Mouse (Mus musculus): ENCODE results near the gene Esr1. TPM values are rescaled to one million over a fixed set of nuclear protein-coding genes. Genes with fewer than 3 reads are reported as not detected.

The Esr1 gene
- polyA plus RNA-seq (2015; fragmentation: Nextera tagmentation; extraction: Ambion mirVana) = 0.15 and 0.25 TPM in 2 replicates

DNA sequence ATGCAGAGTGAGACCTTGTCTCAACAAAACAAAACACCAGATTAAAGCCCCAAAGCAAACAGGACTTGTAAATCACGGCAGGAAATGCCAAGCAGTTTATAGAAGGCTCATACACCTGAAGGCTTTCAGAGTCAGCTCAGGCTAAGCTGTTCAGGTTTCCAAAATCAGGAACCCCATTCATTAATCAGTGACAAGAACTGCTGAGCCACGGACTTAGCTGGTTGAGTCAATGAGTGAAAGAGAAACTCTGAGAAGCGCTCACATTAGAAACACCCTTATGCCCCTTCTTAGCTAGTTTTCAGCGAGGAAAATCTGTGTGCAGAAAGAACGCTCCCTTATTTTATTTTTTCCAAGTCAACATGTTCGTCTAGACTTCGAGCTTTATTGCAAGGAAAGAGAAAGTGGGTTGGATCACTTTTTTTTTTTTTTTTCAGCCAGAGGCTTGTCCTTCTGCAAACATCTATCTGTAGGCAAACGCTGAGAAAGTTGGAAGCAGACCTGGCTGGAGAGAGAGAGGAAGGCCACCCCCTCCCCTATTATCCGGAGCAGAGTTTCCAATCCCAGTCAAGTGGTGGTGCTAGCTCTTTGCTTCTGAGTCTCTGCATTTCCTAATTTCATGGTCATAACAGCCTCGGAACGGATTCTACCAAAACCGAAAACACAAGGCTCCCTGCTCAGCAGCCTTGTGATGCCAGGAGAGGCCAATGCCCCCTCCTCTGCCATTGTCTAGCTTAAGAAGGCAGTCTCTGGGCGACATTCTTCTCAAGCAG, at the start of gene Esr1:
Gene Esr1, plus strand, starts transcription at position 208 of the 770 bp plus-strand sequence.
- Histone ChIP-seq H3K36me3 (no peaks in the 10 kb centered on the region), H3K4me1 (no peaks in the 10 kb centered on the region), H3K27me3 (no peaks in the 10 kb centered on the region), H3K4me2 (replicated peaks) (no peak within 1 kb of the TSS), H3K4me3 (no peak within 1 kb of the TSS), H3K9me3 (no peaks in the 10 kb centered on the region), H3K9ac (replicated peaks) (no peak within 1 kb of the TSS), H3K27ac (replicated peaks) (no peak within 1 kb of the TSS)
- WGBS = 52% methylated on average over 13 of the region's 13 CpGs
- no peak for ATAC-seq (replicated peaks)

DNA sequence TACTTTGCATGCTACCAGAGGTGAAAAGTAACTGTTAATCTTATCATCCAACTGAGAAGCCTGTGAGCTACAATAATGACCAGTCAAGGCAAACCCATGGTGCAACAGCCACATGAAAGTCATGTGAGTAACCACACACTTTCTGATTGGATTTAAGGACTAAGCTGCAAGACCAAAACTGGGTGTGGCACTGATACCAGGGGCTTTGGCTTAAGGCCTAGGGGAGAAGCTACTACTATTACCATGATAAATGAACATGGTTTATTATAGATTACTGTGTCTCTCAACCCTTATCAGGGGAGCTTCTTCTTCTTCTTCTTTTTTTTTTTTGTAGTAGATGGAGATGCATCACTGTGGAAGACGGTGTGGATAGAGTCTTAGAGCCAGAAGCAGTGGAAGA, 46.2 kb upstream of the Esr1 start:
- no peaks in the 10 kb centered on the region for H3K27me3 ChIP-seq
- no peak overlapping the region for H3K9ac ChIP-seq (replicated peaks)
- no peaks in the 10 kb centered on the region for H3K9me3 ChIP-seq
- H3K4me3 ChIP-seq = no peak overlapping the region
- ATAC-seq (replicated peaks) = no peak
- H3K27ac ChIP-seq (replicated peaks) = no peak overlapping the region
- H3K4me2 ChIP-seq (replicated peaks) = no peak overlapping the region
- 93% methylated on average over 1 of the region's 1 CpGs for WGBS
- no peaks in the 10 kb centered on the region for H3K4me1 ChIP-seq
- H3K36me3 ChIP-seq = no peaks in the 10 kb centered on the region

DNA sequence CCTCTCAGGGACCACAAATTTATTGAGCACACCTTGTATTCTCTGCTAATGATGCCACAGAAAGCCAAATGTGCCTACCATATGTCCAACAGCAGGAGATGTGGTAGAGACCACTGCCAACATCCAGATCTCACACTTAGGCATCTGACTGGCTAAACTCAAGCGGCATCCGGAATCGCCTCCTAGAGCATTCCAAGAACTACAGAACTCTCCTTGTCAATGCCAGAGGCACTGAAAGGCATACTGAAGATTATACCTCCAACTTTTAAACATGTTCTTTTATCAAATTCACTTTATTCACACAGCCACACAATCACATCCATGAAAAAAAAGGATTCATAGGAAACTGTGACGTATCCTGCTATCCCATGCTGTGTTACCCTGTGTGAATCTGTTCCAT, 40.6 kb upstream of the Esr1 start:
- Histone ChIP-seq H3K27ac (replicated peaks) (0 out of 2 replicates have a peak overlapping the region, but pooled peaks have one; percentile 4), H3K27me3 (no peaks in the 10 kb centered on the region), H3K4me3 (no peak overlapping the region), H3K4me1 (0 out of 2 replicates have a peak, but pooled peaks cover 6% of the 10 kb centered on the region), H3K9me3 (no peaks in the 10 kb centered on the region), H3K9ac (replicated peaks) (no peak overlapping the region), H3K36me3 (no peaks in the 10 kb centered on the region), H3K4me2 (replicated peaks) (no peak overlapping the region)
- 0 out of 2 replicates have a peak, but pooled peaks have one; percentile 38 for ATAC-seq (replicated peaks)
- 79% methylated on average over 4 of the region's 4 CpGs for WGBS

DNA sequence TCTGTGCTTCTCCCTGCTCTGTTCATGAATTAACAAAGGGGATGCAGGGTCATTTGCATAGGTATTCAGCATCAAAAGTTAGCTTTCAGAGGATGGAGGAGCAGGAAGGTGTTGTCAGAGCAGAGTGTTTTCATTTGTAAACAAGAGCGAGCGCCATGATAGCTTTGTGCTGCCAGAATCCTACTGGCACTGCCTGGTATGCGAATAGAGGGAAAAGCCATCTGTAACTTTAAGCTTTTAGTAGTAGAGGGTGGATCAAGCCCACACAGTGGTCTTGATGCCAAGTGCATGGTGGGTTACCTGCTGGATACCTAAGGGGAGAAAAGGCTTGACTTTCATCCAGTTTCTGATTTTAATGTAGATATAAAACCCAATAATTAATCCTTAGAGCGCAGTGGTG, 40.1 kb upstream of the Esr1 start:
- no peaks in the 10 kb centered on the region for H3K27me3 ChIP-seq
- ATAC-seq (replicated peaks) = 0 out of 2 replicates have a peak, but pooled peaks have one; percentile 38
- no peaks in the 10 kb centered on the region for H3K9me3 ChIP-seq
- no peak overlapping the region for H3K4me2 ChIP-seq (replicated peaks)
- no peak overlapping the region for H3K4me3 ChIP-seq
- H3K4me1 ChIP-seq = 0 out of 2 replicates have a peak, but pooled peaks cover 6% of the 10 kb centered on the region
- H3K36me3 ChIP-seq = no peaks in the 10 kb centered on the region
- H3K27ac ChIP-seq (replicated peaks) = no peak overlapping the region
- 57% methylated on average over 4 of the region's 4 CpGs for WGBS
- no peak overlapping the region for H3K9ac ChIP-seq (replicated peaks)

DNA sequence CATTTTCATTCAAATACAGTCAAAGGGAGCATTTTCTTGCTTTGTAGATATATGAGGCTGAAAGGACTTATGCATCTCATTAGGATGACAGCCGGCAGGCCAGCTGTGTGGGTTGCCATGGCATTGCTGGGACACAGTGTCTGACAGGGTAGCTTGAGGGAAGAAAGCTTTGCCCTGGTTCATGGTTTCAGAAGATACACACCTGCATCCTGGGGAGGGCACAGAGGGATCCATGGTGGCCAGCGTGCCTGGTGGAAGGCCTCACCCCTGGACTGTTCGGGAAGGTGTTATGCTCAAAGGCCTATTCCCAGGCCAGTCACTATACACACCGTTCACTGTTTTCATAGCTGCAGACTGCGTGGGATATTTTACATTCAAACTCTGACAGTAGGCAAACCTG, 29.5 kb upstream of the Esr1 start:
- no peaks in the 10 kb centered on the region for H3K36me3 ChIP-seq
- H3K27ac ChIP-seq (replicated peaks) = no peak overlapping the region
- H3K4me1 ChIP-seq = peaks cover 3% of the 10 kb centered on the region; the same call in 1 of the 2 replicates
- H3K9me3 ChIP-seq = no peaks in the 10 kb centered on the region
- no peaks in the 10 kb centered on the region for H3K27me3 ChIP-seq
- no peak overlapping the region for H3K4me2 ChIP-seq (replicated peaks)
- H3K4me3 ChIP-seq = no peak overlapping the region
- 73% methylated on average over 5 of the region's 5 CpGs for WGBS
- H3K9ac ChIP-seq (replicated peaks) = no peak overlapping the region
- ATAC-seq (replicated peaks) = peak; percentile 81

DNA sequence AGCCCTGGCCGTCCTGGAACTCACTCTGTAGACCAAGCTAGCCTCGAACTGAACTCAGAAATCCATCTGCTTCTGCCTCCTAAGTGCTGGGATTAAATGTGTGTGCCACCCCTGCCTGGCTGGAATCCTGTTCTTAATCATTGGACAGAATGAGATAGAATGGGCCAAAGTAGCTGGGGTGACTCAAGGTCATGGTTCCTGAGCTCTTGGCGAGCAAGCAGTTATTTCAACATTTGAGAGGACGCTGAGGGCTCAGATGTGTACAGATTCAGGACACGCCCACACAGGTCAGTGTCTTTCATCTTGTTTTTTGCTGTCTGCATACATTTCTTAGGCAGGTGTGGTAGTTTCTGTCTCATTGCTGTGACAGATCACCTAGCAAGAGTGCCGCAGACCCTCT, 24.7 kb upstream of the Esr1 start:
- H3K4me2 ChIP-seq (replicated peaks) = no peak overlapping the region
- H3K4me1 ChIP-seq = peaks cover 3% of the 10 kb centered on the region; the same call in 1 of the 2 replicates
- no peaks in the 10 kb centered on the region for H3K36me3 ChIP-seq
- ATAC-seq (replicated peaks) = no peak
- H3K27me3 ChIP-seq = no peaks in the 10 kb centered on the region
- no peak overlapping the region for H3K9ac ChIP-seq (replicated peaks)
- no peak overlapping the region for H3K4me3 ChIP-seq
- no peaks in the 10 kb centered on the region for H3K9me3 ChIP-seq
- WGBS = 91% methylated on average over 6 of the region's 6 CpGs
- H3K27ac ChIP-seq (replicated peaks) = no peak overlapping the region

DNA sequence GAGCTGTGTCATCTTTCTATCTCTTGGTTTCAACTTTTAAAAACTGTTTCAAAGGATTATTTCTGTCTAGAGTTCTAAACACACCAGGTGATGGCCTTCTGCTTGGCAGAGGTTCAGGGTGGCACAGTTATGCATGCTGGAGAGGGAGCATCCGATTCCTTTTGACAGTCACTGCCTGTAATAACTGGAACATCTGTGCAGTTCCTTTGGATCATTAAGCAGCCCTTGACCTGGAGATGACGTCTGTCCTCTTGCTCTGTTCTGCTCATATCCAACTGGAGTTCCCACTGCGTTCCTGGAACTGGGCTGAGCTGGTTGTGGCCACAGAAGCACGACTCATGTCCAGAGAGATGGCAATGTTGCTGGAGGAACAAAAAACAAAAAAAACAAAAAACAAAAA, 21.8 kb upstream of the Esr1 start:
- 87% methylated on average over 4 of the region's 4 CpGs for WGBS
- Histone ChIP-seq H3K36me3 (no peaks in the 10 kb centered on the region), H3K4me3 (no peak overlapping the region), H3K27ac (replicated peaks) (no peak overlapping the region), H3K9me3 (no peaks in the 10 kb centered on the region), H3K9ac (replicated peaks) (no peak overlapping the region), H3K4me2 (replicated peaks) (no peak overlapping the region), H3K4me1 (no peaks in the 10 kb centered on the region), H3K27me3 (no peaks in the 10 kb centered on the region)
- ATAC-seq (replicated peaks) = no peak

DNA sequence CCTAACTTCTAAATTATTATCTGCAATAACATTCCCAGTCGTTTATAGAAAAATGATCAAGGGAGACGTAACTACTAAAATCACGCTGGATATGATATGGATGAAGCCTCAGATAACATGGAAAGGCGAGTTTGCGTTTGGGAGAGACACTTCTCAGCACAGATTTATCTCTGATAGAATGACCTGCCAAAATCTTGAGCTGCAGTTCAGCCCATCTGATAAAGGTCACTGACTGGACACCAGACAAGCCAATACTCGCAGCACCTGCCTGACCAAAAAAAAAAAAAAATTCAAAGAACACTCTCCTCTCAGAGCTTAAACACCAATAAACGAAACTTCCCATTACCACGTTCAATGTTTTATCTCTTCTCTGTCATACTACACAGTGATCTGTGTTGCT, 20.4 kb upstream of the Esr1 start:
- no peak for ATAC-seq (replicated peaks)
- 90% methylated on average over 8 of the region's 8 CpGs for WGBS

DNA sequence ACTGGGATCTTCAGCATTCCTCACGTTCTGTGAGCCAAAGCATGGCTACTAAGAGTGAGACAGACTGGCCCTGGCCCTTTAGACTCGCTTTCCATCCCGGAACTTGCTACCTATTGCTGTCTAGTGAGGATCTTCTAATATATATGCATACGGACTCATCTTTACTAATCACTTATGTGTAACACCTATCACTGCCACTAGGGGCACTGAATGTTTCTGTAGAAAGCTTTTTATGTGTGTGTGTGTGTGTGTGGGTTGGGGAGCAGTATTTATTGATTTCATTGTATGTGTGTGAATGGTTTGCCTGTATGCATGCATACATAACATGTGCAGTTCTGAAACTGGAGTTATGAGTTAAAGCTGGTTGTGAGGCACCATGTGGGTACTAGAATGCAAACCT, 17.6 kb upstream of the Esr1 start:
- WGBS = 74% methylated on average over 4 of the region's 4 CpGs
- Histone ChIP-seq H3K4me2 (replicated peaks) (no peak overlapping the region), H3K27ac (replicated peaks) (no peak overlapping the region), H3K4me3 (no peak overlapping the region), H3K36me3 (no peaks in the 10 kb centered on the region), H3K9ac (replicated peaks) (no peak overlapping the region), H3K27me3 (no peaks in the 10 kb centered on the region), H3K4me1 (no peaks in the 10 kb centered on the region), H3K9me3 (no peaks in the 10 kb centered on the region)
- no peak for ATAC-seq (replicated peaks)

More for the DNA sequence above, 20.4 kb upstream of the Esr1 start:
- Histone ChIP-seq H3K9ac (replicated peaks) (no peak overlapping the region), H3K4me1 (no peaks in the 10 kb centered on the region), H3K9me3 (no peaks in the 10 kb centered on the region), H3K4me2 (replicated peaks) (no peak overlapping the region), H3K27ac (replicated peaks) (no peak overlapping the region), H3K27me3 (no peaks in the 10 kb centered on the region), H3K36me3 (no peaks in the 10 kb centered on the region), H3K4me3 (no peak overlapping the region)

DNA sequence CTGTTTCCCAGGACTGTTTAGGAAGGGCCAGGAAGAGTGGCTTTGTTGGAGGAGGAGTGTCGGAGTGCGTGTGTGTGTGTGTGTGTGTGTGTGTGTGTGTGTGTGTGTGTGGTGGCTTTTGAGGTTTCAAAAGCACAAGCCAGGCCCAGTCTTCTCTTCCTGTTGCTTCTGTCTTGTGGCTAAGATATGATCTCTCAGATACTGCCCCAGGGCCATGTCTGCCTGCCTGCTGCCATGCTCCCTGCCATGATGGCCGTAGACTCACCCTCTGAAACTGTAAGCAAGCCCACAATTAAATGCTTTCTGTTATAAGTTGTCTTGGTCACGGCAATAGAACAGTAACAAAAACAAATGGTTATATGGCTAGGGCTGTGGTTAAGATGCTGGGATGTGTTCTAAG, 14.2 kb upstream of the Esr1 start:
- no peaks in the 10 kb centered on the region for H3K4me1 ChIP-seq
- H3K9ac ChIP-seq (replicated peaks) = no peak overlapping the region
- H3K27ac ChIP-seq (replicated peaks) = no peak overlapping the region
- no peaks in the 10 kb centered on the region for H3K27me3 ChIP-seq
- H3K36me3 ChIP-seq = no peaks in the 10 kb centered on the region
- ATAC-seq (replicated peaks) = no peak
- no peak overlapping the region for H3K4me3 ChIP-seq
- no peaks in the 10 kb centered on the region for H3K9me3 ChIP-seq
- H3K4me2 ChIP-seq (replicated peaks) = no peak overlapping the region
- WGBS = 82% methylated on average over 4 of the region's 4 CpGs

DNA sequence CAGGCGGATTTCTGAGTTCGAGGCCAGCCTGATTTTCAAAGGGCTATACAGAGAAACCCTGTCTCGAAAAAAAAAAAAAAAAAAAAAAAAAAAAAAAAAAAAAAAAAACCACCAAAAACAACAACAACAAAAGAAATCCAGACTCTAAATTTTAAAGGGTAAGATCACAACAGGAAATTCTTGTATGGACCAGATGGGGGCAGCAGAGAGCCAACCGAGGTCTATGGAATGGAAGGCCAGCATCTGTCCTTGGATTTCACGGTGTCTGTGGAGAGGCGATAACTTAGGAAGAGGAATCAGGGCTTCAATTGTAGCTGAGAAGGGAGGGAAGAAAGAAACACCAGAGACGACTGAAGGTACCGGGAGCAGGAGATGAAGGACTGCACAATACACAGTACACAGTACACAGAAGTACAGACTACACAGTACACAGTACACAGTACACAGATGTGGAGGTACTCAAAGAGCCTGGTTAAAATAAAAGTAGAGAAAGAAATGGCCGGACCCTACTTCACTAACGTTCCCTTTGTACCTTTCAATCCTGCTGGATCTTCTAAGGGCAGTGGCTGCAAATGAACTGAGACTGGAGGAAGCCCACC, 13.1 kb upstream of the Esr1 start:
- Histone ChIP-seq H3K9ac (replicated peaks) (no peak overlapping the region), H3K27ac (replicated peaks) (no peak overlapping the region), H3K4me3 (no peak overlapping the region), H3K36me3 (no peaks in the 10 kb centered on the region), H3K9me3 (no peaks in the 10 kb centered on the region), H3K4me2 (replicated peaks) (no peak overlapping the region), H3K27me3 (no peaks in the 10 kb centered on the region), H3K4me1 (no peaks in the 10 kb centered on the region)
- ATAC-seq (replicated peaks) = no peak
- 69% methylated on average over 10 of the region's 10 CpGs for whole genome bisulfite sequencing

DNA sequence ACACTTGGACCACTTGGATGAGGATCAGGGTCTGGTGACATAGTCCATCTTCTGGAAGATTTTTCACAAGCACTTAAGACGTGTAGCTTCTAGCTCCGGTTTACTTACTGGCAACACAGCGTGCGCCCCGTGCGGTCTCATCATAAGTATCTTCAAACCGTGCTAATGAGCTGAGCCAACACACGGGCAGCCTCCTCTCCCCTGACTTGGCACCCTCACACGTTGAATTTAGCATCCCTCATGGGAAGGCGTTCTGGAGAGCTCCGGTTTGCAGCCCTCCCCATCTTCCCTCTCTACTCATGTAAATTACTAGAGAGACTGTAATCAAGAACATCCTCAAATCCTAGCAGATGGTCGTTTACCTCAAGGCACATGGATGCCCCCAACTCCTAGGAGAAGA, 12.5 kb upstream of the Esr1 start:
- Histone ChIP-seq H3K4me1 (no peaks in the 10 kb centered on the region), H3K9ac (replicated peaks) (no peak overlapping the region), H3K4me2 (replicated peaks) (no peak overlapping the region), H3K27ac (replicated peaks) (no peak overlapping the region), H3K36me3 (no peaks in the 10 kb centered on the region), H3K9me3 (no peaks in the 10 kb centered on the region), H3K4me3 (no peak overlapping the region), H3K27me3 (no peaks in the 10 kb centered on the region)
- 77% methylated on average over 12 of the region's 12 CpGs for WGBS
- peak; percentile 48; the same call in 1 of the 2 replicates for ATAC-seq (replicated peaks)
